Mouse (Mus musculus) liver, embryonic 14.5 days (tissue): ENCODE measurements around the gene Psph. TPM values are rescaled to one million over a fixed set of nuclear protein-coding genes. Genes with fewer than 3 reads are reported as not detected.

ENCODE experiments used
- ATAC-seq: fragments of 200-750 bp; cut with Nextera tagmentation; 2 replicates; pipeline ENCODE4 v1.8.0; 2017; ENCODE audit warnings: moderate number of reproducible peaks, mild to moderate bottlenecking, moderate library complexity; ENCODE audit not compliant: insufficient read depth
- DNase-seq, 3 experiments: peaks; one replicate each; pipeline ENCODE4 v3.0.0-alpha.2; 2012 to 2013; ENCODE audit warnings: low read depth in 3 of 3, low spot score in 3 of 3
- H3K27ac ChIP-seq: fragments of 300-500 bp; sonication (generic); 2 replicates; pipeline ENCODE4 v1.5.1; 2014; ENCODE audit warnings: moderate library complexity, mild to moderate bottlenecking, control low read depth, inconsistent platforms
- H3K27me3 ChIP-seq: fragments of 300-500 bp; sonication (generic); 2 replicates; pipeline ENCODE4 v1.6.1; 2014; ENCODE audit warnings: mild to moderate bottlenecking, low read length, moderate library complexity; ENCODE audit not compliant: control insufficient read depth, insufficient read depth
- H3K36me3 ChIP-seq: fragments of 300-500 bp; sonication (generic); replicated peaks from 2 replicates; pipeline ENCODE4 v1.6.1; 2014; ENCODE audit warnings: low read depth; ENCODE audit not compliant: control insufficient read depth, insufficient read depth
- H3K4me1 ChIP-seq, 2 experiments: fragments of 200-500 bp in 1 of 2; fragments of 300-500 bp in 1 of 2; sonication (generic) in 1 of 2; replicated peaks; 2 replicates each; pipeline ENCODE4 v1.6.1; 2012 to 2014; ENCODE audit warnings: antibody characterized with exemption in 1 of 2, inconsistent platforms in 1 of 2, low read length in 1 of 2; ENCODE audit not compliant: control insufficient read depth in 2 of 2, insufficient read depth in 2 of 2
- H3K4me2 ChIP-seq: fragments of 300-500 bp; sonication (generic); 2 replicates; pipeline ENCODE4 v1.6.1; 2014; ENCODE audit warnings: low read depth, mild to moderate bottlenecking, control low read depth, moderate library complexity
- H3K4me3 ChIP-seq, 2 experiments: fragments of 200-500 bp in 1 of 2; fragments of 300-500 bp in 1 of 2; sonication (generic) in 1 of 2; 2 replicates each; pipeline ENCODE4 v1.5.1; 2012 to 2014; ENCODE audit warnings: low read depth in 2 of 2, low read length in 2 of 2, mild to moderate bottlenecking in 2 of 2, control low read depth in 1 of 2, inconsistent platforms in 1 of 2, moderate library complexity in 1 of 2; ENCODE audit not compliant: insufficient read depth in 1 of 2
- H3K9ac ChIP-seq: fragments of 300-500 bp; sonication (generic); replicated peaks from 2 replicates; pipeline ENCODE4 v1.6.1; 2014; ENCODE audit warnings: mild to moderate bottlenecking, control low read depth, moderate library complexity
- H3K9me3 ChIP-seq: fragments of 300-500 bp; sonication (generic); 2 replicates; pipeline ENCODE4 v1.6.1; 2016; ENCODE audit warnings: low read length, mixed read lengths; ENCODE audit not compliant: control insufficient read depth
- CTCF ChIP-seq: IDR thresholded peaks from 2 replicates; pipeline ENCODE4 v1.5.1; 2016; ENCODE audit warnings: antibody characterized with exemption, low read depth, control low read depth
- EP300 ChIP-seq: IDR thresholded peaks from 2 replicates; pipeline ENCODE4 v1.6.1; 2016; ENCODE audit warnings: antibody characterized with exemption, low read depth
- WGBS: fragments of 180-500 bp; shearing (Covaris S2); extraction: QIAGEN DNeasy Blood & Tissue Kit; methylation state at CpG from one replicate; pipeline ENCODE4 v1.1.7; 2014; ENCODE audit not compliant: insufficient replicate concordance; 5-methylcytosine and 5-hydroxymethylcytosine counted together
- polyA plus RNA-seq, 2 experiments: library from polyadenylated mRNA; depleted of rRNA in 1 of 2; stranded (reverse) in 1 of 2; unstranded in 1 of 2; fragments of >200 nt; fragmentation: Nextera tagmentation in 1 of 2; extraction: Ambion mirVana in 1 of 2; gene quantifications; 2 replicates each; pipeline versions ENCODE4 v1.2.1 to v1.2.3; 2012 to 2014

The Psph gene
- polyA plus RNA-seq, 2 experiments = 33.6 to 75.5 TPM

- TF ChIP-seq EP300 = no peak
- no peak for TF ChIP-seq CTCF
- peak overlapping the region; percentile 28; the same call in 1 of the 2 replicates for H3K27ac ChIP-seq
- no peak for DNase-seq
- 77% methylated on average over 5 of the region's 5 CpGs for WGBS
- H3K4me1 ChIP-seq = peaks cover 42 to 43% of the 10 kb centered on the region in 2 experiments
- H3K9ac ChIP-seq = no peak overlapping the region
- H3K9me3 ChIP-seq = no peaks in the 10 kb centered on the region
- H3K4me3 ChIP-seq = no peak overlapping the region
- ATAC-seq = no peak
- H3K4me2 ChIP-seq = no peak overlapping the region
- no peaks in the 10 kb centered on the region for H3K27me3 ChIP-seq
- H3K36me3 ChIP-seq = no peaks in the 10 kb centered on the region; the same call in 1 of the 2 replicates
Measured at GRCm38 (mm10) chr5:129731021-129731420, 56.2 kb downstream of the Psph start.

GRCm38 (mm10) chr5:129730344-129730743 lies 56.9 kb downstream of the Psph start:
- Histone ChIP-seq H3K27ac (peak overlapping the region; percentile 59), H3K36me3 (no peaks in the 10 kb centered on the region; the same call in 1 of the 2 replicates), H3K4me3 (no peak overlapping the region), H3K4me2 (peak overlapping the region; percentile 54), H3K4me1 (peaks cover 42 to 43% of the 10 kb centered on the region in 2 experiments), H3K9me3 (no peaks in the 10 kb centered on the region), H3K9ac (peak overlapping the region; percentile 51), H3K27me3 (no peaks in the 10 kb centered on the region)
- ATAC-seq (peak; percentile 57), DNase-seq (no peak)
- WGBS = 30% methylated on average over 11 of the region's 11 CpGs
- no peak for TF ChIP-seq EP300

- H3K4me3 ChIP-seq = peak overlapping the region in 1 of 2 experiments; percentile 21; a peak in 2 of 4 replicates
Measured at GRCm38 (mm10) chr5:129729286-129729685, 58.0 kb downstream of the Psph start.

GRCm38 (mm10) chr5:129726784-129727183 lies 60.5 kb downstream of the Psph start:
- Histone ChIP-seq H3K27me3 (no peaks in the 10 kb centered on the region), H3K9me3 (no peaks in the 10 kb centered on the region), H3K9ac (no peak overlapping the region; the same call in 1 of the 2 replicates), H3K4me2 (peak overlapping the region; percentile 73), H3K27ac (peak overlapping the region; percentile 25; the same call in 1 of the 2 replicates), H3K36me3 (no peaks in the 10 kb centered on the region), H3K4me3 (peak overlapping the region in 1 of 2 experiments; percentile 81; a peak in 1 of 4 replicates), H3K4me1 (peaks cover 52 to 53% of the 10 kb centered on the region in 2 experiments)
- no peak for TF ChIP-seq CTCF
- no peak for DNase-seq
- WGBS = 70% methylated on average over 3 of the region's 3 CpGs
- no peak for ATAC-seq

More at GRCm38 (mm10) chr5:129729286-129729685, 58.0 kb downstream of the Psph start:
- Histone ChIP-seq H3K36me3 (no peaks in the 10 kb centered on the region; the same call in 1 of the 2 replicates), H3K9me3 (no peaks in the 10 kb centered on the region), H3K27me3 (no peaks in the 10 kb centered on the region), H3K4me1 (peaks cover 44 to 47% of the 10 kb centered on the region in 2 experiments), H3K4me2 (peak overlapping the region; percentile 54), H3K9ac (peak overlapping the region; percentile 32; the same call in 1 of the 2 replicates), H3K27ac (peak overlapping the region; percentile 60)
- TF ChIP-seq CTCF (peak; percentile 20; the same call in 1 of the 2 replicates), EP300 (no peak)
- DNase-seq = no peak
- WGBS = 17% methylated on average over 11 of the region's 11 CpGs
- no peak for ATAC-seq

DNA sequence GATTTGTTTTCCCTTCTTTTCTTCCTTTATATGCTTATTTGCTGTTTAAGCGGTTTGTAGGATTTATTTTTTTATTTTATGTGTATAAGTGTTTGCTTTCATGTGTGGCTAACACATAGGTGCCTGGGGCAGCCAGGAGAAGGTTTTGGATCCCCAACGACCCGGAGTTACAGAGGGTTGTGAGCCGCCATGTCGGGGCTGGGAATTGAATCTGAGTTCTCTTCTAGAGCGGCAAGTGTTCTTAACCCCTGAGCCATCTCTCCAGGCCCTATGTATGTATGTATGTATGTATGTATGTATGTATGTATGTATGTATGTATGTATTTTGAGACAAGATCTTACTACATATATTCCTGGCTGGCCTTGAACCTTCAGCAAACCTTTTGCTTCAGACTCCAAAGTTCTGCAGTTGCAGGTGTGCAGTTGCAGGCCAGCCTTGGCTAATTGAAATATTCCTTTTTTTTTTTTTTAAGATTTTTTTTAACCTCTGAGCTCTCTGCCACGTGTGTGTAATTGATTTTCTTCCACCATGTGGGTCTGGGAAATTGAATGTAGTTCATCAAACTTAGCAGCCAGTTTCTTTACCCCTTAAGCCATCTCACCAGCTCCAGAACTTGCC lies 61.4 kb downstream of the Psph start:
- H3K4me3 ChIP-seq = peak overlapping the region; percentile 70 to 81
- no peaks in the 10 kb centered on the region for H3K9me3 ChIP-seq
- peak overlapping the region; percentile 88 for H3K27ac ChIP-seq
- H3K4me2 ChIP-seq = peak overlapping the region; percentile 73
- H3K4me1 ChIP-seq = peaks cover 49 to 50% of the 10 kb centered on the region in 2 experiments
- no peaks in the 10 kb centered on the region for H3K36me3 ChIP-seq
- TF ChIP-seq CTCF = no peak
- no peak for TF ChIP-seq EP300
- DNase-seq (no peak), ATAC-seq (no peak)
- H3K27me3 ChIP-seq = no peaks in the 10 kb centered on the region
- peak overlapping the region; percentile 95 for H3K9ac ChIP-seq
- WGBS = 17% methylated on average over 7 of the region's 7 CpGs
